Mouse (Mus musculus) neural tube, embryonic 12.5 days (tissue): ENCODE results near the gene Gmds. TPM values are rescaled to one million over a fixed set of nuclear protein-coding genes. Genes with fewer than 3 reads are reported as not detected.

Experiments used
- ATAC-seq: fragments of 200-750 bp; cut with Nextera tagmentation; 2 replicates; pipeline ENCODE4 v1.8.0; 2017; ENCODE audit warnings: low read depth, mild to moderate bottlenecking, moderate TSS enrichment, moderate library complexity; ENCODE audit not compliant: low FRiP score
- H3K27ac ChIP-seq: fragments of 300-500 bp; sonication (generic); 2 replicates; pipeline ENCODE4 v1.5.1; 2016
- H3K27me3 ChIP-seq: fragments of 300-500 bp; sonication (generic); replicated peaks from 2 replicates; pipeline ENCODE4 v1.6.1; 2016; ENCODE audit warnings: mild to moderate bottlenecking
- H3K36me3 ChIP-seq: fragments of 300-500 bp; sonication (generic); 2 replicates; pipeline ENCODE4 v1.6.1; 2016; ENCODE audit warnings: mild to moderate bottlenecking
- H3K4me1 ChIP-seq: fragments of 300-500 bp; sonication (generic); 2 replicates; pipeline ENCODE4 v1.6.1; 2016
- H3K4me2 ChIP-seq: fragments of 300-500 bp; sonication (generic); replicated peaks from 2 replicates; pipeline ENCODE4 v1.6.1; 2016; ENCODE audit warnings: mild to moderate bottlenecking
- H3K4me3 ChIP-seq: fragments of 300-500 bp; sonication (generic); 2 replicates; pipeline ENCODE4 v1.5.1; 2016
- H3K9ac ChIP-seq: fragments of 300-500 bp; sonication (generic); 2 replicates; pipeline ENCODE4 v1.6.1; 2016; ENCODE audit warnings: mild to moderate bottlenecking
- H3K9me3 ChIP-seq: fragments of 300-500 bp; sonication (generic); 2 replicates; pipeline ENCODE4 v1.6.1; 2016; ENCODE audit warnings: mild to moderate bottlenecking
- WGBS: fragments of 180-500 bp; shearing (Covaris S2); methylation state at CpG from one replicate; pipeline ENCODE4 v1.1.7; 2016; 5-methylcytosine and 5-hydroxymethylcytosine counted together
- polyA plus RNA-seq: library from polyadenylated mRNA; unstranded; fragments of >200 nt; fragmentation: Nextera tagmentation; extraction: Ambion mirVana; gene quantifications from 2 replicates; pipeline ENCODE4 v1.2.1, GENCODE M21; 2016

Gmds gene
- polyA plus RNA-seq, 1 experiment from 2014 or later, result 30.2 TPM

- no peaks in the 10 kb centered on the region for H3K9me3 ChIP-seq
- H3K4me3 ChIP-seq, result no peak overlapping the region
Measured at GRCm38 (mm10) chr13:32118386-32118785, 220.2 kb downstream of the Gmds start.

GRCm38 (mm10) chr13:32115468-32115867 is 223.1 kb downstream of the Gmds start:
- no peak overlapping the region for H3K27ac ChIP-seq
- no peaks in the 10 kb centered on the region for H3K27me3 ChIP-seq
- no peaks in the 10 kb centered on the region for H3K9me3 ChIP-seq
- ATAC-seq, result no peak
- H3K36me3 ChIP-seq, result no peaks in the 10 kb centered on the region
- no peak overlapping the region for H3K9ac ChIP-seq
- no peaks in the 10 kb centered on the region for H3K4me1 ChIP-seq
- no peak overlapping the region for H3K4me2 ChIP-seq
- WGBS, result 77% methylated on average over 1 of the region's 1 CpGs
- no peak overlapping the region for H3K4me3 ChIP-seq

More at GRCm38 (mm10) chr13:32118386-32118785, 220.2 kb downstream of the Gmds start:
- no peaks in the 10 kb centered on the region for H3K36me3 ChIP-seq
- H3K9ac ChIP-seq, result no peak overlapping the region
- H3K27me3 ChIP-seq, result no peaks in the 10 kb centered on the region
- H3K4me2 ChIP-seq, result no peak overlapping the region
- no peak for ATAC-seq
- H3K27ac ChIP-seq, result no peak overlapping the region
- 72% methylated on average over 1 of the region's 1 CpGs for WGBS
- H3K4me1 ChIP-seq, result no peaks in the 10 kb centered on the region

DNA sequence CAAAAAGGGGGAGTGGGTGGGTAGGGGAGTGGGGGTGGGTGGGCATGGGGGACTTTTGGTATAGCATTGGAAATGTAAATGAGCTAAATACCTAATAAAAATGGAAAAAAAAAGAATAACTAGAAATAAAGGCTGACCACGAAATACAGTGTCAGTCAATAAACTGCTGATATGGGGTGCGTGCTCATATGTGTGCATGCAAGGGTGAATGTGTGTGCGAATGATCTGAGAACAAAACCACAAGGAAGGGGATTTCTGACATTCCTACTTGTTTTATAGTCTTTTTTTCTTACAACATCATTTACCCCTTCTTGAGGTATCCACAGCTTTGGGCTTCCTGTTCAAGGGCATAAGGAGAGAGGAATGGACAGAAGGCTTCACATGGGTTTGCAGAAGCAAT is 224.7 kb downstream of the Gmds start:
- Histone ChIP-seq H3K27ac (no peak overlapping the region), H3K9ac (no peak overlapping the region), H3K27me3 (no peaks in the 10 kb centered on the region), H3K9me3 (no peaks in the 10 kb centered on the region), H3K4me3 (no peak overlapping the region), H3K4me2 (no peak overlapping the region), H3K36me3 (no peaks in the 10 kb centered on the region), H3K4me1 (no peaks in the 10 kb centered on the region)
- no peak for ATAC-seq
- 91% methylated on average over 3 of the region's 3 CpGs for WGBS

- H3K4me3 ChIP-seq, result no peak overlapping the region
- H3K27ac ChIP-seq, result no peak overlapping the region
- H3K9ac ChIP-seq, result no peak overlapping the region
- H3K9me3 ChIP-seq, result no peaks in the 10 kb centered on the region
- no peaks in the 10 kb centered on the region for H3K36me3 ChIP-seq
- WGBS, result 76% methylated on average over 7 of the region's 7 CpGs
- H3K4me1 ChIP-seq, result no peaks in the 10 kb centered on the region
- H3K27me3 ChIP-seq, result no peaks in the 10 kb centered on the region
- ATAC-seq, result no peak
- H3K4me2 ChIP-seq, result no peak overlapping the region
Measured at GRCm38 (mm10) chr13:32088303-32088977, 250.1 kb downstream of the Gmds start.

DNA sequence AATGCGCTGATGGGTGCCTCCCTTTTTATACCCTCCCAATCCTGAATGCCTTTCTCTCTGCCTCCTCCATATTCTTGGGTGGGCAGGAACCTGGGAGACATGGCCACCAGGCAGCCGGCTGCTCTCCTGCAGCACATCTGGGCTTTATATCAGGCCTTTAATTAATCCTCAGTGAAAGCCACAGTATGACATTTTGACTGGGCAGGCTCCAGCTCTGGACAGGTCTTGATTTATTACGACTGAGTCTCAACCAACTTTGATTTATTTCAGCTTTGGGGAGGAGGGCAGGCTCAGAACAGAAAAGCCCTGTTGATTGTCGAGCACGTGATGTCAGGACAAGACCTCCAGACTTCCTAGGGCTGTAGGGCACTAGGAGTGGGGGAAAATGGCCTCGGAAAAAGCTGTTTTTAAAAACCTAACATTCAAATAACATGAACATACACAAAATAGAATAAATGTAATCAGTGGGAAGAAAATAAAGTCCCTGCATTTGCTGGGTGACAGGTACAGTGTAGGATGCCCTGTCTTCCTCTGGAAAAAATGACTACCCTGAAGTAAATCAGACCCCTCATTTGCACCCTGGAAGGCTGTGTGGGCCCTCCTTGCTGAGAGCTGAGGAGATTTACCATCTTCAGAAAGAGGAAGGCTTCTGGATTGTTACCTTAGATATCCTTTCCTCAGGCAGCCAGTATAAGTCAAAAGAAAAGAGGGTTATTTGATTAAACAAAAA is 257.9 kb downstream of the Gmds start:
- Histone ChIP-seq H3K27ac (no peak overlapping the region), H3K36me3 (no peaks in the 10 kb centered on the region), H3K27me3 (no peaks in the 10 kb centered on the region), H3K9me3 (no peaks in the 10 kb centered on the region), H3K4me1 (no peaks in the 10 kb centered on the region), H3K9ac (no peak overlapping the region), H3K4me3 (no peak overlapping the region), H3K4me2 (no peak overlapping the region)
- WGBS, result 45% methylated on average over 6 of the region's 6 CpGs
- ATAC-seq, result peak; percentile 48; the same call in 1 of the 2 replicates

GRCm38 (mm10) chr13:32073630-32074029 is 264.9 kb downstream of the Gmds start:
- WGBS, result 61% methylated on average over 2 of the region's 2 CpGs
- no peaks in the 10 kb centered on the region for H3K9me3 ChIP-seq
- H3K36me3 ChIP-seq, result no peaks in the 10 kb centered on the region
- no peak overlapping the region for H3K9ac ChIP-seq
- ATAC-seq, result no peak
- H3K4me3 ChIP-seq, result no peak overlapping the region
- no peaks in the 10 kb centered on the region for H3K27me3 ChIP-seq
- no peaks in the 10 kb centered on the region for H3K4me1 ChIP-seq
- no peak overlapping the region for H3K4me2 ChIP-seq
- H3K27ac ChIP-seq, result no peak overlapping the region

- 22% methylated on average over 6 of the region's 6 CpGs for WGBS
- H3K4me1 ChIP-seq, result no peaks in the 10 kb centered on the region
- H3K4me3 ChIP-seq, result no peak overlapping the region
Measured at GRCm38 (mm10) chr13:32055321-32055720, 283.2 kb downstream of the Gmds start.

GRCm38 (mm10) chr13:32053587-32053986 is 285.0 kb downstream of the Gmds start:
- no peak for ATAC-seq
- H3K36me3 ChIP-seq, result no peaks in the 10 kb centered on the region
- no peaks in the 10 kb centered on the region for H3K4me1 ChIP-seq
- H3K27ac ChIP-seq, result no peak overlapping the region
- H3K4me3 ChIP-seq, result no peak overlapping the region
- no peaks in the 10 kb centered on the region for H3K9me3 ChIP-seq
- no peaks in the 10 kb centered on the region; the same call in 1 of the 2 replicates for H3K27me3 ChIP-seq
- no peak overlapping the region for H3K4me2 ChIP-seq
- H3K9ac ChIP-seq, result no peak overlapping the region

More at GRCm38 (mm10) chr13:32055321-32055720, 283.2 kb downstream of the Gmds start:
- no peak overlapping the region for H3K27ac ChIP-seq
- no peaks in the 10 kb centered on the region; the same call in 1 of the 2 replicates for H3K27me3 ChIP-seq
- H3K4me2 ChIP-seq, result no peak overlapping the region
- no peaks in the 10 kb centered on the region for H3K36me3 ChIP-seq
- H3K9ac ChIP-seq, result no peak overlapping the region
- peak; percentile 50; the same call in 1 of the 2 replicates for ATAC-seq
- no peaks in the 10 kb centered on the region for H3K9me3 ChIP-seq

GRCm38 (mm10) chr13:32047980-32048959 is 290.3 kb downstream of the Gmds start:
- Histone ChIP-seq H3K36me3 (no peaks in the 10 kb centered on the region), H3K9me3 (no peaks in the 10 kb centered on the region), H3K27ac (no peak overlapping the region), H3K4me2 (no peak overlapping the region), H3K4me3 (no peak overlapping the region), H3K4me1 (no peaks in the 10 kb centered on the region), H3K9ac (no peak overlapping the region), H3K27me3 (no peaks in the 10 kb centered on the region; the same call in 1 of the 2 replicates)
- no peak for ATAC-seq
- 57% methylated on average over 6 of the region's 6 CpGs for WGBS

DNA sequence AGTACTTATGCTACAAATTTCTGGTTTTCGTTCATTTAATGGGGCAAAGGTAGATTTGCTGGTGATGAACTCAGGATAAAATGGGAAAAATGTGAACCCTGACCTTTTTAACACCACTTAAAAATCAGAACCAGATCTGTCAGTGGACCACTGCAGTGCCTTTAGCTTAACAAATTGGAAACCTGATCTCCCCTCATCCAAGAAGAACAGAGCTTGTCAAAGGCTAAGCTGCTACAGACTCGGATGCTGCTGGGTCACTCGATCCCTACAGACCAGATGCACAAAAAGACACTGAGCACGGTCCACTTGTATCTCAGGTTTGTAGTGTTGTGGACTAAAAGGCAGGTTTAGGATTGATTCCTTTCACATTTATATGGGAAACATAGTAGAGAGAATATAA is 291.6 kb downstream of the Gmds start:
- H3K9ac ChIP-seq, result no peak overlapping the region
- no peak for ATAC-seq
- H3K27ac ChIP-seq, result no peak overlapping the region
- no peaks in the 10 kb centered on the region for H3K9me3 ChIP-seq
- no peaks in the 10 kb centered on the region; the same call in 1 of the 2 replicates for H3K27me3 ChIP-seq
- H3K36me3 ChIP-seq, result no peaks in the 10 kb centered on the region
- no peak overlapping the region for H3K4me2 ChIP-seq
- H3K4me3 ChIP-seq, result no peak overlapping the region
- 59% methylated on average over 4 of the region's 4 CpGs for WGBS
- no peaks in the 10 kb centered on the region for H3K4me1 ChIP-seq

DNA sequence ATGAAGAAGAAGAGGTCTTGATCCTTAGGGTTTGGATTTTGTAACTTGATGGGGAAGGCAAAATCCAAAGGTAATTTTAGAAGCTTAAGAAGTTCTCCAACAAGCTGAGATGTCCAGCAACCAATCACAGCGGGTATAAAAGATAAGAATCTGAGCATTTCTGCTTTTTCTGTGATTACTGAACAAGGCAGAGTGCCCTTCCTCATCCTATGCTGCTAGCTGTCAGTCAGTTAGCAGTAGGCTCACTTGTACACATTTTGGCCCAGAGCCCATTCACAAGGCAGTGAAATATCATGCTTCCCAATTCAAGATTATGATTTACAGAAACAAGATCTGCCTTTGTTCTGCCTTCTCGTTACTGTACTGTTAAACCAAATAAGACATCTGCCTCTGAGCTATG is 295.8 kb downstream of the Gmds start:
- 81% methylated on average over 2 of the region's 2 CpGs for WGBS
- H3K27me3 ChIP-seq, result no peaks in the 10 kb centered on the region
- no peak overlapping the region for H3K4me2 ChIP-seq
- H3K9me3 ChIP-seq, result no peaks in the 10 kb centered on the region
- H3K36me3 ChIP-seq, result no peaks in the 10 kb centered on the region
- no peaks in the 10 kb centered on the region for H3K4me1 ChIP-seq
- H3K4me3 ChIP-seq, result no peak overlapping the region
- no peak overlapping the region for H3K9ac ChIP-seq
- H3K27ac ChIP-seq, result no peak overlapping the region
- ATAC-seq, result no peak

GRCm38 (mm10) chr13:32040822-32041221 is 297.7 kb downstream of the Gmds start:
- no peak for ATAC-seq
- WGBS, result 96% methylated on average over 1 of the region's 1 CpGs
- Histone ChIP-seq H3K27me3 (no peaks in the 10 kb centered on the region), H3K27ac (no peak overlapping the region), H3K9ac (no peak overlapping the region), H3K36me3 (no peaks in the 10 kb centered on the region), H3K4me1 (no peaks in the 10 kb centered on the region), H3K4me3 (no peak overlapping the region), H3K4me2 (no peak overlapping the region), H3K9me3 (no peaks in the 10 kb centered on the region)
